Mouse (Mus musculus): ENCODE measurements at regions not wholly inside any gene's neighbourhood (a gene's known extent, or its start where the extent isn't known, plus 50 kb on each side); places are given as distances from the start of the nearest gene placed in this dataset.

DNA sequence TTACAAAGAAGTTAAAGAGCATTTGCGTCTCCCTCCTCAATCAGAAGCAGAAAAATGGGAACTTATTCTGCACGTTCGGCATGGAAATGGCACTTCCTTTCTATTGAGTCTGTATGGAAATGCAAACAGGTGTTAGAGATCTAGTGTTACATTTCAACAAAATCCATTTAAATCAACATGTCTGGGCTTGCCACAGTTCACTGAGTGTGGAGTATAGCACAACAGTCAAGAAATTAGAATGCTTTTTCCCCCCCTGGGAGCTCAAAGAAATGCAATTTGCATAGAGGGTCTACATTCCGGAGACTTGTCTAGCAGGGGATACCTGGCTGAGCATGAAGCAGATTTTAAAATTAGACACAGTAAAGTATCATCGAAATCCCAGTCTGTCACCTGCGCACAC is 308.5 kb upstream of the Smarca2 start:
- 88% methylated on average over 6 of the region's 6 CpGs for WGBS

GRCm38 (mm10) chr19:26308477-26309135 is 296.2 kb upstream of the Smarca2 start:
- no peak overlapping the region for H3K27ac ChIP-seq (replicated peaks)
- no peak overlapping the region for H3K4me2 ChIP-seq (replicated peaks)
- no peaks in the 10 kb centered on the region for H3K27me3 ChIP-seq
- H3K4me3 ChIP-seq = no peak overlapping the region
- H3K36me3 ChIP-seq = no peaks in the 10 kb centered on the region
- 95% methylated on average over 1 of the region's 1 CpGs for WGBS
- H3K4me1 ChIP-seq = no peaks in the 10 kb centered on the region
- H3K9ac ChIP-seq (replicated peaks) = no peak overlapping the region
- no peak for ATAC-seq (ENCODE audit: low FRiP score, low read depth)
- H3K9me3 ChIP-seq = no peaks in the 10 kb centered on the region

More for the DNA sequence above, 308.5 kb upstream of the Smarca2 start:
- Histone ChIP-seq H3K36me3 (no peaks in the 10 kb centered on the region), H3K27ac (replicated peaks) (no peak overlapping the region), H3K9ac (replicated peaks) (no peak overlapping the region), H3K4me1 (no peaks in the 10 kb centered on the region), H3K4me2 (replicated peaks) (no peak overlapping the region), H3K9me3 (no peaks in the 10 kb centered on the region), H3K4me3 (no peak overlapping the region), H3K27me3 (no peaks in the 10 kb centered on the region)
- no peak for ATAC-seq (ENCODE audit: low FRiP score, low read depth)

DNA sequence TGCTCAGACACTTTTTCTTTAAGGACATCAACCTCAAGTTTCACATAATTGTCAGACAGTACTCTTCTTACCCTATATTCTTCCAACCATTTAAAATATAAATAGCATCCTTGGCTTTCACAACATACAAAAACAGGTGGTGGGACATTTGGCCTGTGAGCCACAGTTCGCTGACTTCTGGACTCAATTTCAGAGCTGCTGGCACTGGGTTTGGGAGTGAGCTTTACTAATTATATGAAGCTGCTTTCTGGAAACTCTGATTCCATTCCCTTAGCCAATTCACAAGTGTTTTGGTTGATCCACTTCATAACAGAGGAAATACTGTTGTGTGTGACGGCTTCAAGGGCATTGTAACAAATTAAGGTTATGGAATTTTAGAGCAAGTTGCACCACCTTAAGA is 285.9 kb upstream of the Smarca2 start:
- no peaks in the 10 kb centered on the region for H3K4me1 ChIP-seq
- H3K27me3 ChIP-seq = no peaks in the 10 kb centered on the region
- H3K4me2 ChIP-seq (replicated peaks) = no peak overlapping the region
- no peak for ATAC-seq (ENCODE audit: low FRiP score, low read depth)
- no peak overlapping the region for H3K9ac ChIP-seq (replicated peaks)
- 90% methylated on average over 2 of the region's 2 CpGs for WGBS
- H3K27ac ChIP-seq (replicated peaks) = no peak overlapping the region
- H3K36me3 ChIP-seq = no peaks in the 10 kb centered on the region
- no peak overlapping the region for H3K4me3 ChIP-seq
- no peaks in the 10 kb centered on the region for H3K9me3 ChIP-seq

- no peak for ATAC-seq (ENCODE audit: low FRiP score, low read depth)
- Histone ChIP-seq H3K27ac (replicated peaks) (no peak overlapping the region), H3K36me3 (no peaks in the 10 kb centered on the region), H3K9me3 (no peaks in the 10 kb centered on the region), H3K9ac (replicated peaks) (no peak overlapping the region), H3K4me1 (no peaks in the 10 kb centered on the region), H3K4me3 (no peak overlapping the region), H3K27me3 (no peaks in the 10 kb centered on the region), H3K4me2 (replicated peaks) (no peak overlapping the region)
- 88% methylated on average over 5 of the region's 5 CpGs for WGBS
Measured at GRCm38 (mm10) chr19:26323682-26324081, 281.2 kb upstream of the Smarca2 start.

GRCm38 (mm10) chr19:26339120-26339519 is 265.7 kb upstream of the Smarca2 start:
- H3K36me3 ChIP-seq = no peaks in the 10 kb centered on the region
- no peak overlapping the region for H3K27ac ChIP-seq (replicated peaks)
- H3K9ac ChIP-seq (replicated peaks) = no peak overlapping the region
- H3K4me2 ChIP-seq (replicated peaks) = no peak overlapping the region
- ATAC-seq (ENCODE audit: low FRiP score, low read depth) = no peak
- 92% methylated on average over 4 of the region's 4 CpGs for WGBS
- no peak overlapping the region for H3K4me3 ChIP-seq
- no peaks in the 10 kb centered on the region for H3K9me3 ChIP-seq
- no peaks in the 10 kb centered on the region for H3K27me3 ChIP-seq
- no peaks in the 10 kb centered on the region for H3K4me1 ChIP-seq

DNA sequence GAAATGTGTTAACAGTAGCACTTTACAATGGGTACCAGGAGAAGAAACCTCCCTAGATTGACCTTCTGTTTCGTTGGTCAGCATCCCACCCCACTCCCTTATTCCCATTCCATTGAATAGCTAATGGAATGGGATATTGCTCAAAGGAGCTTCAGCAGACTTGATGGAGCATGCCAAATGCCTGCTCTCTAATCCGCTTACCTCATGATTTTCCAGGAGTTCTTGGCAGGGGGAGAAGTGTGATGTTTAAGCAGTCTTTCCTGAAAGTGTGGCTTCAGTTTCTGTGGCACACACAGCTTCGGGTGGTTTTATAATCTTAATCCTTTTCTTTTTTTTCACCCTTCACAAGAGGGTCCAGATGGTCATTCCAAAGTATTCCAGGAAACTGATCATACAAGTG is 264.7 kb upstream of the Smarca2 start:
- Histone ChIP-seq H3K36me3 (no peaks in the 10 kb centered on the region), H3K4me2 (replicated peaks) (no peak overlapping the region), H3K27ac (replicated peaks) (no peak overlapping the region), H3K27me3 (no peaks in the 10 kb centered on the region), H3K4me1 (no peaks in the 10 kb centered on the region), H3K9me3 (no peaks in the 10 kb centered on the region), H3K9ac (replicated peaks) (no peak overlapping the region), H3K4me3 (no peak overlapping the region)
- 16% methylated on average over 3 of the region's 3 CpGs for WGBS
- ATAC-seq (ENCODE audit: low FRiP score, low read depth) = no peak

GRCm38 (mm10) chr19:26355054-26355453 is 249.8 kb upstream of the Smarca2 start:
- Histone ChIP-seq H3K27ac (replicated peaks) (no peak overlapping the region), H3K9ac (replicated peaks) (no peak overlapping the region), H3K36me3 (no peaks in the 10 kb centered on the region), H3K4me1 (no peaks in the 10 kb centered on the region), H3K9me3 (no peaks in the 10 kb centered on the region), H3K4me2 (replicated peaks) (no peak overlapping the region), H3K27me3 (no peaks in the 10 kb centered on the region), H3K4me3 (no peak overlapping the region)
- ATAC-seq (ENCODE audit: low FRiP score, low read depth) = no peak
- WGBS = 86% methylated on average over 7 of the region's 7 CpGs

- Histone ChIP-seq H3K9ac (replicated peaks) (no peak overlapping the region), H3K36me3 (no peaks in the 10 kb centered on the region), H3K4me2 (replicated peaks) (no peak overlapping the region), H3K4me1 (no peaks in the 10 kb centered on the region), H3K9me3 (no peaks in the 10 kb centered on the region), H3K27me3 (no peaks in the 10 kb centered on the region), H3K4me3 (no peak overlapping the region), H3K27ac (replicated peaks) (no peak overlapping the region)
- 93% methylated on average over 4 of the region's 4 CpGs for WGBS
- no peak for ATAC-seq (ENCODE audit: low FRiP score, low read depth)
Measured at GRCm38 (mm10) chr19:26383961-26384381, 220.9 kb upstream of the Smarca2 start.

GRCm38 (mm10) chr19:26386075-26386474 is 218.8 kb upstream of the Smarca2 start:
- no peak overlapping the region for H3K4me2 ChIP-seq (replicated peaks)
- no peaks in the 10 kb centered on the region for H3K36me3 ChIP-seq
- H3K4me1 ChIP-seq = no peaks in the 10 kb centered on the region
- H3K27me3 ChIP-seq = no peaks in the 10 kb centered on the region
- no peak overlapping the region for H3K27ac ChIP-seq (replicated peaks)
- no peaks in the 10 kb centered on the region for H3K9me3 ChIP-seq
- H3K9ac ChIP-seq (replicated peaks) = no peak overlapping the region
- H3K4me3 ChIP-seq = no peak overlapping the region
- ATAC-seq (ENCODE audit: low FRiP score, low read depth) = no peak

DNA sequence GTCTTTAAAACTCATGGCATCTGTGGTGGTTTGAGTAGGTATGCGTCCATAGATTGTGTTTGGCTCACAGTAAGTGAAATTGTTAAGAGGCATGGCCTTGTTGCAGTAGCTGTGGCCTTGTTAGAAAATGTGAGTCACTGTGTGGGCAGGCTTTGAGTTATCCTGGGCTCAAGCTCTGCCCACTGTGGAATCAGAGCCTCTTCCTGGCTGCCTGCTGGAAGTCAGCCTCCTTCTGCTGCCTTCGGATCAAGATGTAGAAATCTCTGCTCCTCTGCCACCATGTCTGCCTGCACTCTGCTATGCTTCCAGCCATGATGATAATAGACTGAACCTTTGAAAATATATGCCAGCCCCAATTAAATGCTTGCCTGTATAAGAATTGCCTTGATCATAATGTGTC is 192.2 kb upstream of the Smarca2 start:
- Histone ChIP-seq H3K9ac (replicated peaks) (no peak overlapping the region), H3K27ac (replicated peaks) (no peak overlapping the region), H3K4me1 (no peaks in the 10 kb centered on the region), H3K36me3 (no peaks in the 10 kb centered on the region), H3K9me3 (no peaks in the 10 kb centered on the region), H3K27me3 (no peaks in the 10 kb centered on the region), H3K4me3 (no peak overlapping the region), H3K4me2 (replicated peaks) (no peak overlapping the region)
- ATAC-seq (ENCODE audit: low FRiP score, low read depth) = no peak
- 83% methylated on average over 2 of the region's 2 CpGs for WGBS

DNA sequence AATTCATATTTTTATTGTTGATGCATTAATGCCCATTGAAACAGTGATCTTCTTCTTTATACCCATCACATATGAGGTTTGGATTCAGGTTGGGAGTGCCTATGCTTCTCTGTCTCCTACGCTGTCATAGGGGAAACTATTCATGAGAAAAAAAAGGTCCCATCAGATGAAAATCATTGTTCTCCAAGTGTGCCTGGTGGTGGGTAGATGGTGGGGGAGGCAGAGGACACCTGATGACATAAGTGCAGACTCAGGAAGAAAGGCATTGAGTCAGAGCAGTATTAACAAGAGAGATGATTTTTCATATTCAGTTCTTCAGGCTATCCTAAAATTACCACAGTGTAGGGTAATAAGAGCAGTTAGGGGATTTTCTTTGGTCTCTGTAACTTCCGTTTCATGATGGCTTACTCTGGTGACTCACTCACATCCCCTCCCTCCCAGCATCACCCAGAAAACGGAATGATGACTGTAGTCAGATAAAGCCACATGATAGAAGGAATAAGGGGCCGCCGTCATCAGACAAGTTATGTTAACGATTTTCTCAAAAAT is 190.3 kb upstream of the Smarca2 start:
- no peak overlapping the region for H3K4me2 ChIP-seq (replicated peaks)
- no peak overlapping the region for H3K4me3 ChIP-seq
- H3K4me1 ChIP-seq = no peaks in the 10 kb centered on the region
- H3K9me3 ChIP-seq = no peaks in the 10 kb centered on the region
- H3K27me3 ChIP-seq = no peaks in the 10 kb centered on the region
- no peak overlapping the region for H3K27ac ChIP-seq (replicated peaks)
- H3K36me3 ChIP-seq = no peaks in the 10 kb centered on the region
- WGBS = 89% methylated on average over 6 of the region's 6 CpGs
- H3K9ac ChIP-seq (replicated peaks) = no peak overlapping the region
- no peak for ATAC-seq (ENCODE audit: low FRiP score, low read depth)

- Histone ChIP-seq H3K27ac (replicated peaks) (no peak overlapping the region), H3K4me3 (no peak overlapping the region), H3K4me2 (replicated peaks) (no peak overlapping the region), H3K9ac (replicated peaks) (no peak overlapping the region), H3K4me1 (no peaks in the 10 kb centered on the region), H3K27me3 (no peaks in the 10 kb centered on the region), H3K36me3 (no peaks in the 10 kb centered on the region), H3K9me3 (no peaks in the 10 kb centered on the region)
- ATAC-seq (ENCODE audit: low FRiP score, low read depth) = no peak
- WGBS = 88% methylated on average over 2 of the region's 2 CpGs
Measured at GRCm38 (mm10) chr19:26419781-26420180, 185.1 kb upstream of the Smarca2 start.

DNA sequence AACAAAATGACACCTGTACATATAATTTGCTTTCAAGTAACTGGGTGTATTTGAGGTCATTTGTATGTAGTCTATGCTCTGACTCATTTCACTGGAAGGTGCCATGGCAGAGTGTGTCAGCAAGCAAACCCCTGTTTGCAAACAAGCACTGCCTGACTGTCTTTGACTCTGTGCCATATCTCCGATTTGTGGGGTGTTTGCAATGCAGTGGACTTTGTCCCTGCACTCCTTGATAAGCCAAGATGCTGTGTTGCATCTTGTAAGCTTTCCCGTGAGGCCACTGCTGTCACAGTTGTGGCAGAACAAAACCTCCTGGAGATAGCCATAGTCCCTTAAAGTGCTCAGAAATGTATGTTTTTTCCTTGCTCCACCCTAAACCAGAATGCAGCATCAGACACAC is 165.7 kb upstream of the Smarca2 start:
- H3K4me3 ChIP-seq = no peak overlapping the region
- no peak overlapping the region for H3K4me2 ChIP-seq (replicated peaks)
- no peak for ATAC-seq (ENCODE audit: low FRiP score, low read depth)
- no peaks in the 10 kb centered on the region for H3K36me3 ChIP-seq
- no peaks in the 10 kb centered on the region for H3K9me3 ChIP-seq
- no peak overlapping the region for H3K27ac ChIP-seq (replicated peaks)
- no peak overlapping the region for H3K9ac ChIP-seq (replicated peaks)
- 86% methylated on average over 2 of the region's 2 CpGs for WGBS
- no peaks in the 10 kb centered on the region for H3K4me1 ChIP-seq
- no peaks in the 10 kb centered on the region for H3K27me3 ChIP-seq
